Comparison of ENCODE assay signal across 9 mouse cellular contexts in genomic region chr16:95570616-95571015, GRCm38 (mm10). TPM values are rescaled to one million over a fixed set of nuclear protein-coding genes. Genes with fewer than 3 reads are reported as not detected.
DNase-seq lines count a peak whose midpoint lies in the region; ATAC-seq and TF ChIP-seq lines count a peak whose summit lies in the region.
"Had no signal": no experiment of that assay in that cellular context is flagged by ENCODE, and none has a peak within 500 bp of the region (broad histone marks: within the 10 kb centered on the region; RNA-seq: fewer than 3 reads in every experiment).

No protein-coding gene starts in this region.

- ATAC-seq in CD4-positive, CD25-positive, alpha-beta regulatory T cell, adult 4 months: no peak
- no peak for ATAC-seq in liver, embryonic 13.5 days (ENCODE audit: low read depth)

- TF ChIP-seq CTCF in layer of hippocampus, adult 2 months (conservative IDR thresholded peaks at IDR 0.05): peak; percentile 60
- no peak for TF ChIP-seq CTCF in thymus, adult 2 months (IDR thresholded peaks at IDR 0.05; ENCODE audit: borderline replicate concordance, control insufficient read depth, extremely low read depth, insufficient read depth, low read length, poor library complexity)

- no peaks in the 10 kb centered on the region for H3K36me3 ChIP-seq in liver, embryonic 13.5 days
- no peaks in the 10 kb centered on the region for H3K36me3 ChIP-seq in thymus, adult 2 months (ENCODE audit: control insufficient read depth, insufficient read depth, low read length)

- no peak overlapping the region for H3K9ac ChIP-seq in liver, embryonic 13.5 days

- no peaks in the 10 kb centered on the region for H3K27me3 ChIP-seq in liver, embryonic 13.5 days
- no peaks in the 10 kb centered on the region for H3K27me3 ChIP-seq in thymus, adult 2 months (ENCODE audit: control insufficient read depth, insufficient read depth, low read length)

- no peak overlapping the region for H3K27ac ChIP-seq in layer of hippocampus, adult 2 months
- no peak overlapping the region for H3K27ac ChIP-seq in liver, embryonic 13.5 days
- H3K27ac ChIP-seq in thymus, adult 2 months (ENCODE audit: control insufficient read depth, insufficient read depth, low read length): no peak overlapping the region
- H3K27ac ChIP-seq: macrophage had no signal

- no peaks in the 10 kb centered on the region for H3K9me3 ChIP-seq in liver, embryonic 13.5 days (replicated peaks)

- DNase-seq in CD4-positive, CD25-positive, alpha-beta regulatory T cell, adult 2 months (ENCODE audit: low read depth, low spot score): peak; percentile 61
- DNase-seq in layer of hippocampus, adult 2 months (ENCODE audit: low spot score in 2 of 2): no peak
- no peak for DNase-seq in layer of hippocampus, adult 8-10 months (ENCODE audit: low spot score in 2 of 2)
- DNase-seq in adrenal gland, postnatal 36 days: peak; percentile 45 to 47
- peak; percentile 9 for DNase-seq in liver, embryonic 13.5 days
- peak; percentile 66 for DNase-seq in thymus, adult 2 months
- DNase-seq in cerebellum, adult 8-10 months: no peak

- no peak for TF ChIP-seq POLR2A in thymus, adult 2 months (IDR thresholded peaks at IDR 0.05; ENCODE audit: control insufficient read depth, extremely low read depth, insufficient read depth, low read length, poor library complexity)

- 13% methylated on average over 1 of the region's 1 CpGs for WGBS in liver, embryonic 13.5 days (ENCODE audit: insufficient replicate concordance)
- WGBS in thymus, adult 2 months: 12% methylated on average over 1 of the region's 1 CpGs

- no peak overlapping the region for H3K4me3 ChIP-seq in layer of hippocampus, adult 2 months
- no peak overlapping the region for H3K4me3 ChIP-seq in liver, embryonic 13.5 days (replicated peaks)
- H3K4me3 ChIP-seq in thymus, adult 2 months (ENCODE audit: control insufficient read depth, insufficient read depth, low read length): no peak overlapping the region

- no peaks in the 10 kb centered on the region for H3K4me1 ChIP-seq in liver, embryonic 13.5 days (replicated peaks)
- no peaks in the 10 kb centered on the region for H3K4me1 ChIP-seq in thymus, adult 2 months (replicated peaks; ENCODE audit: control insufficient read depth, insufficient read depth, low read length)

- no peak overlapping the region for H3K4me2 ChIP-seq in liver, embryonic 13.5 days

RNA-seq across cellular contexts. Expression of gene Erg, which starts 15.8 kb away (rescaled TPM):
- polyA plus RNA-seq in CD4-positive, CD25-positive, alpha-beta regulatory T cell, adult 4 months (2017; shearing (Covaris generic)): not detected
- 1 to 10 TPM; 4.4 to 4.6 TPM for total RNA-seq in layer of hippocampus, adult 2 months (2021)
- 1 to 10 TPM; 3.6 to 5.1 (median 4.4) TPM for total RNA-seq in layer of hippocampus, adult 8-10 months (2022)
- total RNA-seq in adrenal gland, postnatal 36 days (2021): 10 to 100 TPM; 15.6 to 19.5 TPM
- polyA plus RNA-seq in liver, embryonic 13.5 days (2015; fragmentation: Nextera tagmentation; extraction: Ambion mirVana): 1.1 and 1.5 TPM in 2 replicates
- polyA plus RNA-seq in thymus, adult 2 months (2012; rRNA removed): 3.7 and 4.0 TPM in 2 replicates

Comparison
In these comparisons a context has a peak if more than half of its experiments do, and no peak if none do; other contexts are left out.
1. DNase-seq: peak in CD4-positive, CD25-positive, alpha-beta regulatory T cell, adult 2 months (single experiment), adrenal gland, postnatal 36 days (2 of 2), liver, embryonic 13.5 days (single experiment) and thymus, adult 2 months (single experiment); none in layer of hippocampus, adult 2 months (0 of 2), layer of hippocampus, adult 8-10 months (0 of 2) and cerebellum, adult 8-10 months (single experiment).